Mouse (Mus musculus): ENCODE measurements around the gene Cblb.

GRCm38 (mm10) chr16:52061015-52061481 lies 30.0 kb downstream of the Cblb start:
- TF ChIP-seq CTCF (IDR thresholded peaks at IDR 0.05; ENCODE audit: borderline replicate concordance, insufficient read depth, low read length) (no peak), POLR2A (IDR thresholded peaks at IDR 0.05; ENCODE audit: low read depth, low read length) (no peak)
